Mouse (Mus musculus): ENCODE results near the gene Lama4.

The Lama4 gene

DNA sequence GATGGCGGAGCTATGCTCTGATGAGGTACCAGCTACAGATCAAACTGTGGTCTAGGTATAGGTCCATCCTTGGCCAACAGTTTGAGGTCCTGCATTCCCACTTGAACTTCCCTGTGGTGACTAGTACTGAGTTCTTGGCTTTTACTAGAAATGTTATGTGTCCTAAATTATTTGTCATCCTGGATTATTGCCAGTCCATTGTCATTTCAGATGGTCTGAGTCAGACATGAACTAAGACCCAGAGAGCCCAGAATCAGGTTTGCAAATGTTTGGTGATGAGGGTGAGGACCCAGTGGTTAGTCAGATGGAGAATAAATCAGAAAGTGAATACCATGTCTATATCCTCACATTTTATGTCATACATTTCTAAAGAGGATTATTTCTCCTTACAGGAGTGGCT, 192.0 kb downstream of the Lama4 start:
- no peak for DNase-seq (ENCODE audit: low spot score in 2 of 2)

DNA sequence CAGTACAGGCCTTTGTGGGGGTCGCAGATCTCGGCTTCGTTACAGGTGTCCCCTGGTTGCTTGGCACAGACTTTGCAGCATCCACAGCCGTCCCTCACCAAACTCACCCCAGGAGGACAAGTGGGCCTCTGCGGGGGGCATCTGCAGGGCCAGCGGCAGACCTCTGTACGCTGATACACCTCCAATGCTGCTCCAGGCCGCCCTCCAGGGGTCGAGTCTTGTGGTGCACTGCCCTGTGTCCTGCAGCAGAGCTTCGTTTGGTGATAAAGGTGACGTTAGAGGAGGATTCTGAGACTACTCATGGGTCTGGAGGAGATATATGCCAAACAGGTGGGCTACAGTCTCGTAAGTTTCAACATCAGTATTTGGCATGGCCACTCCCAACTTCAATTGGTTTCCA, 193.0 kb downstream of the Lama4 start:
- DNase-seq (ENCODE audit: low spot score in 2 of 2) = no peak
